Mouse (Mus musculus): ENCODE measurements around the gene Aig1.

The Aig1 gene

GRCm38 (mm10) chr10:13652061-13652460, 216.7 kb downstream of the Aig1 start:
- no peak for DNase-seq (ENCODE audit: low spot score in 2 of 2)

- DNase-seq (ENCODE audit: low spot score in 2 of 2), result no peak
Observed at GRCm38 (mm10) chr10:13641750-13642149, 227.0 kb downstream of the Aig1 start.

- DNase-seq (ENCODE audit: low spot score in 2 of 2), result no peak
Observed at GRCm38 (mm10) chr10:13631796-13632195, 237.0 kb downstream of the Aig1 start.

- no peak for DNase-seq (ENCODE audit: low spot score in 2 of 2)
Observed at GRCm38 (mm10) chr10:13623735-13624134, 245.0 kb downstream of the Aig1 start.

GRCm38 (mm10) chr10:13600926-13601325, 267.9 kb downstream of the Aig1 start:
- peak in 1 of 2 experiments; percentile 26 for DNase-seq (ENCODE audit: low spot score in 2 of 2)

- DNase-seq (ENCODE audit: low spot score in 2 of 2), result no peak
Observed at GRCm38 (mm10) chr10:13597491-13597890, 271.3 kb downstream of the Aig1 start.
